Mouse (Mus musculus) liver, adult 2 months (tissue): ENCODE results near the gene Cbx4. TPM values are rescaled to one million over a fixed set of nuclear protein-coding genes. Genes with fewer than 3 reads are reported as not detected.

Experiments used
- DNase-seq: peaks from one replicate; pipeline ENCODE4 v3.0.0-alpha.2; 2011; ENCODE audit warnings: low read depth, low spot score; ENCODE audit errors: extremely low read depth
- H3K27ac ChIP-seq: fragments of 200-500 bp; replicated peaks from 2 replicates; pipeline ENCODE4 v1.5.1; 2012; ENCODE audit warnings: low read depth, mild to moderate bottlenecking, control low read depth, inconsistent platforms, low read length; ENCODE audit not compliant: insufficient read depth
- H3K27me3 ChIP-seq: fragments of 200-500 bp; 2 replicates; pipeline ENCODE4 v1.6.1; 2012; ENCODE audit warnings: mild to moderate bottlenecking, moderate library complexity, low read length, inconsistent platforms; ENCODE audit not compliant: control insufficient read depth, insufficient read depth
- H3K36me3 ChIP-seq: fragments of 200-500 bp; 2 replicates; pipeline ENCODE4 v1.6.1; 2012; ENCODE audit warnings: low read length, inconsistent platforms; ENCODE audit not compliant: control insufficient read depth, insufficient read depth
- H3K4me1 ChIP-seq: fragments of 200-500 bp; 2 replicates; pipeline ENCODE4 v1.6.1; 2011; ENCODE audit warnings: low read length; ENCODE audit not compliant: control insufficient read depth, insufficient read depth
- H3K4me3 ChIP-seq: fragments of 200-500 bp; 2 replicates; pipeline ENCODE4 v1.5.1; 2011; ENCODE audit warnings: low read depth, mild to moderate bottlenecking, control low read depth, low read length, moderate library complexity; ENCODE audit not compliant: insufficient read depth
- H3K79me2 ChIP-seq: fragments of 200-500 bp; 2 replicates; pipeline ENCODE4 v1.6.1; 2012; ENCODE audit warnings: inconsistent platforms, mild to moderate bottlenecking, low read length, moderate library complexity; ENCODE audit not compliant: control insufficient read depth, insufficient read depth
- H3K9ac ChIP-seq: fragments of 200-500 bp; 2 replicates; pipeline ENCODE4 v1.6.1; 2012; ENCODE audit warnings: low read depth, mild to moderate bottlenecking, control low read depth, inconsistent platforms, low read length
- CTCF ChIP-seq: fragments of 200-500 bp; IDR thresholded peaks from 2 replicates; pipeline ENCODE4 v1.5.1; 2011; ENCODE audit warnings: low read depth, low read length, control low read depth
- POLR2A ChIP-seq: fragments of 200-500 bp; IDR thresholded peaks from 2 replicates; pipeline ENCODE4 v1.6.1; 2011; ENCODE audit warnings: low read length, control low read depth; ENCODE audit not compliant: insufficient read depth; ENCODE audit errors: extremely low read depth
- WGBS: fragments of 180-500 bp; shearing (Covaris S2); methylation state at CpG from one replicate; pipeline ENCODE4 v1.1.7; 2018; 5-methylcytosine and 5-hydroxymethylcytosine counted together
- polyA plus RNA-seq: library from polyadenylated mRNA; depleted of rRNA; stranded (reverse); fragments of >200 nt; gene quantifications from 2 replicates; pipeline ENCODE4 v1.2.3, GENCODE M21; 2012
- total RNA-seq: library from RNA; depleted of rRNA; stranded (reverse); fragments of >200 nt; gene quantifications from 2 replicates; pipeline ENCODE4 v1.2.3, GENCODE M21; 2014

The Cbx4 gene
- total and polyA plus RNA-seq, 2 experiments, result 2.9 to 8.2 TPM

DNA sequence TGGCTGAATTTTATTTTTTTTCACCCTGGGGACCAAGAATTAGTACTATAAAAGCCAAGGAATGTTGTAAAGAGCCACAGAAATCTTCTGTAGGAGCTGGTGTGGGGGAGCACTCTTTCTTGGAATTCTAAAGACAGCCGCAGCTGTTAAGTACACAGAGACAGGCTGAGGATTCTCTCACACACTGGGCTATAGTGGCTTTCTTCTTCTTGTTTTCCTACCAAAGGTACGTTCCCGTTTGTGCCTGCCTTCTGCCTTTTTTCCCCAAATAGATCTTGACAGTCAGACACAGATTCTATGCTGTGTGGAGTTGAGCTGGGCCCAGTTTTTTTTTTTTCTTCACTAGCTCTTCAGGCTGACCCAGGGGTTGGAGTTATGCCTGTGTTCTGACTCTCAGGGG, 9.4 kb upstream of the Cbx4 start:
- H3K27me3 ChIP-seq, result no peaks in the 10 kb centered on the region
- no peak for TF ChIP-seq CTCF
- TF ChIP-seq POLR2A, result no peak
- H3K27ac ChIP-seq, result no peak overlapping the region
- H3K9ac ChIP-seq, result no peak overlapping the region
- H3K36me3 ChIP-seq, result no peaks in the 10 kb centered on the region
- no peak for DNase-seq
- no peak overlapping the region for H3K4me3 ChIP-seq
- peaks cover 7% of the 10 kb centered on the region for H3K4me1 ChIP-seq
- 78% methylated on average over 3 of the region's 3 CpGs for whole genome bisulfite sequencing
- no peaks in the 10 kb centered on the region for H3K79me2 ChIP-seq

DNA sequence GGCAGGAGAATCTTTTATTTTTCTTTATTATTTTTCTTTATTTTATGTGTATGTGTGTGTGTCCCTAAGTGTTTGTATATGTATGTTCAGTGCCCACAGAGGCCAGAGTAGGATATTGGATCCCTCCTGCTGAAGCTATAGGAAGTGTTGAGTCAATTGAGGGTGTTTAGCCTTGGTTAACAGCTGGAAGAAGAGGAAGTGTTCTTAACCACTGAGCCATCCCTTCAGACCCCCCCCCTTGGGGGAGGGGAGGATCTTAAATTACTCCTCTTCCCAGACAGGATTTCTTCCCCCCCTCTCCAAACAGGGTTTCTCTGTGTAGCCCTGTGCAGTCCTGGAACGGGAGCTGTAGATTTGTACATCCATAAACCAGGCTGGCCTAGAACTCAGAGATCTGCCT, 7.3 kb upstream of the Cbx4 start:
- DNase-seq, result no peak
- H3K36me3 ChIP-seq, result no peaks in the 10 kb centered on the region
- H3K9ac ChIP-seq, result no peak overlapping the region
- H3K4me1 ChIP-seq, result peaks cover 7% of the 10 kb centered on the region
- no peaks in the 10 kb centered on the region for H3K27me3 ChIP-seq
- TF ChIP-seq POLR2A (no peak), CTCF (no peak)
- H3K79me2 ChIP-seq, result no peaks in the 10 kb centered on the region
- H3K27ac ChIP-seq, result no peak overlapping the region
- 83% methylated on average over 1 of the region's 1 CpGs for WGBS
- H3K4me3 ChIP-seq, result no peak overlapping the region

DNA sequence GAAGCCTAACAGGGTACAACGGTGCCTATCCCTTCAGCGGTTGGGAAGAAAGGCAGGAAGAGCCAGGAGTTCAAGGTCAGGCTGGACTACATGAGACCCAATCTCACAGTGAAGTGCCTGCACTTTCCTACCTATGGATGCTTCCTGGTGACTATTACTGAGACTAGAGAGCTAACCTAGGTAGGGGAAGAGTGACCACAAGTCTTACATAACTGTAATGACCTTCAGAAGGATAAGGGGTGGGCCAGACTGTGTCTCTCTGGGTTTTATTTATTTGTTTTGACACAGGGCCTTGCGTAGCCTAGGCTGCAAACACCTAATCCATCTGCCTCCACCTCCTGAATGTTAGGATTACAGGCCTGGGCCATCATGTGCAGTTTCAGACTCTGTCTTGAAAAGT, 6.3 kb upstream of the Cbx4 start:
- no peaks in the 10 kb centered on the region for H3K27me3 ChIP-seq
- WGBS, result 26% methylated on average over 3 of the region's 3 CpGs
- H3K27ac ChIP-seq, result peak overlapping the region; percentile 89
- no peak overlapping the region for H3K4me3 ChIP-seq
- H3K4me1 ChIP-seq, result peaks cover 11% of the 10 kb centered on the region
- peak; percentile 64 for DNase-seq
- no peaks in the 10 kb centered on the region for H3K79me2 ChIP-seq
- H3K36me3 ChIP-seq, result no peaks in the 10 kb centered on the region
- peak overlapping the region; percentile 13; the same call in 1 of the 2 replicates for H3K9ac ChIP-seq
- TF ChIP-seq POLR2A (no peak), CTCF (no peak)

DNA sequence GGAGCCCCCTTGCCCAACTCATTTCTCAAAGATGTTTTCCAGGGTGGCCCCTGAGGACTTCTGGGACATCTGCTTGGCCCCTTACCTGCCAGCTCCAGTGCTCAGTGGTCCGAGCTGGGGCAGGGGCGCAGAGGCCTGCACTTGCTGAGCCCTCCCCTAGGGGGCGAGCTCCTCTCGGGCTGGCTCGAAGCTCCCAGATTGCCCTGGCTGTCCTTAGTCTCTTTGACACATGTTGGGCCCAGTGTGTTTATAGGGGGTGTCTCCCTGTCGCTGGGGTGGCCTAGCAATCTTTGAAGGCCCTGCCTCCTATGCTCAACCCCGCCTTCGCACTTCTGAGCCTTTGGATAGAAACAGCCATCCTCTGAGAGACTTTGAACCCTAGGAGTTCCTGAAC, 5.6 kb upstream of the Cbx4 start:
- no peaks in the 10 kb centered on the region for H3K79me2 ChIP-seq
- DNase-seq, result peak; percentile 92
- peaks cover 14% of the 10 kb centered on the region for H3K4me1 ChIP-seq
- no peak for TF ChIP-seq POLR2A
- peak; percentile 94 for TF ChIP-seq CTCF
- H3K27ac ChIP-seq, result peak overlapping the region; percentile 94
- H3K9ac ChIP-seq, result peak overlapping the region; percentile 74
- 7% methylated on average over 8 of the region's 8 CpGs for WGBS
- H3K4me3 ChIP-seq, result no peak overlapping the region
- no peaks in the 10 kb centered on the region for H3K27me3 ChIP-seq
- no peaks in the 10 kb centered on the region for H3K36me3 ChIP-seq

DNA sequence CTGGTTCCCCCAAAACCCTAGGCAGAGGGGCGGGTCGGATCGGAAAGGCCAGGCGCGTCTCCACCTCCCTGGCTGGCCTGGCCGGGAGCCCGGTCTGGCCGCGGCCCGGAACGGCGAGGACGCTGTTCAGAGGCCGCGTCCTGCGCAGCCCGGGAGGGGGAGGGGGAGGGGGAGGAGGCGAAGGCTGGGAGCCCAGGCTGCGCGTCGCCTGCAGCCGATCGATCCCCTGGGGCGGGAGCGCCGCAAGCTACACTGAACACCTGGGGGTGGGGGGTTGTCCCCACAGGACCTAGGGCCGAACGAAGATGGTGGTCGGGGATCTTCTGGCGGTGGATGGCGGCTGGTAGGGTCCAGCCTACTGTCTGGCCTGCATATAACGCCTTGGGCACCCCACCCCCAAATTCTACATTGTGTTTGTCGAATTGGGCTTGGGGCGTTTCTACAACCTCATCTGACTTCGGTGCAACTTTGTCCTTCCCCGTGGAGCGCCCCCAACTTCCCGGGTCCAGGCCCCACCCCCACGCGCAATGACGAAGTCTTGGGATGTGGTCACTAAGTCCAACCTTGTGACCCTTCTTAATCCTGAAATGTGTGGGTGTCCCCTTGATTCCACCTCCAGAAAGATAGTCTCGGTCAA, 5.1 kb upstream of the Cbx4 start:
- peak; percentile 76 for DNase-seq
- H3K36me3 ChIP-seq, result no peaks in the 10 kb centered on the region
- WGBS, result under 1% methylated on average over 40 of the region's 42 CpGs
- H3K4me1 ChIP-seq, result peaks cover 14% of the 10 kb centered on the region
- no peaks in the 10 kb centered on the region for H3K79me2 ChIP-seq
- peak overlapping the region; percentile 94 for H3K27ac ChIP-seq
- peak overlapping the region; percentile 86 for H3K9ac ChIP-seq
- no peak for TF ChIP-seq CTCF
- peak; percentile 44; the same call in 1 of the 2 replicates for TF ChIP-seq POLR2A
- peak overlapping the region; percentile 65 for H3K4me3 ChIP-seq
- H3K27me3 ChIP-seq, result no peaks in the 10 kb centered on the region

DNA sequence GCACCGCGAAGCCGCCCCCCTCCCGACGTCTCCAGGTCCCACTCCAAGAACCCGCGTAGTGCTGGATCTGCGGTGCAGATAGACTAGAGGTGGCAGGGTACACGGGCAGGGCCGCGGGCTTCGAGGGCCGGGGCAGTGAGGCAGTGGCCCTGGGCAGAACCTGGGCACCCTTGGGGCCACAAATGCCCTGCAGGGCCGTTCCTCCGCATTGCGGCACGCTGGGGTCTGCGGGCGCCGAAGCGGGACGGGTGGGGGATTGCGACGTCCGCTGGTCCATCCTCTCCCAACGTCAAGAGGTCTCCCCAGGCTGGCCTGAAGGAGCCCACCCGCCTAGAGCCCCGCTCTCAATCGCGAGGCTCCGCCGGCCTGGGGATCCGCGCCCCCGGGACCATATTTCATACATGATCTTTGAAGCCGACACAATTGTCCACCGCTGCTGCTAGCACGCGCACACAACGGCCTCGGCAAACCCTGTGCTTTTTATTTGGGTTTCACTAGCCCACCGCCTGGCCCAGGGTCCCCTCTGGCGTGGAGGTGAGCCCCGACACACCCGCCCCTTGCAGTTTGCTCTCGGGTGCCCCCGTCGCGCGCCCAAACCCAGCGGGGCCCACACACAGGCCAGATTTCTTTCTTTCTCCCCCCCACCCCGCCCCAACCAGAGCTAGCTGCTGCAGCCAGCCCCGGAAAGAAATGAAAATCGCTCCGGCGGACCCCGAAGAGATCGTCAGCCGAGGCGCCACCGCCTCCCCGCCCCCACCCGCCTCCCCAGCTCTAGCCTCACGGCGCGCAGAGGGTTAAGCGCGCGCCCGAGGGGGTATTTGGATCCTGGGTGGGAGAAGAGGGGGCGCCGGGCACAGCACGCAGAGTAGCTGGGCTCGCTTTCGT, 4.3 kb upstream of the Cbx4 start:
- no peaks in the 10 kb centered on the region for H3K36me3 ChIP-seq
- H3K27ac ChIP-seq, result peak overlapping the region; percentile 87
- H3K4me3 ChIP-seq, result peak overlapping the region; percentile 65
- under 1% methylated on average over 75 of the region's 75 CpGs for WGBS
- DNase-seq, result no peak
- peaks cover 5% of the 10 kb centered on the region; the same call in 1 of the 2 replicates for H3K79me2 ChIP-seq
- no peak for TF ChIP-seq POLR2A
- no peak for TF ChIP-seq CTCF
- H3K9ac ChIP-seq, result peak overlapping the region; percentile 86
- no peaks in the 10 kb centered on the region for H3K27me3 ChIP-seq
- peaks cover 14% of the 10 kb centered on the region for H3K4me1 ChIP-seq
